Mouse (Mus musculus): ENCODE results near the gene Gm15217. TPM values are rescaled to one million over a fixed set of nuclear protein-coding genes. Genes with fewer than 3 reads are reported as not detected.

Gm15217 gene
- total RNA-seq, 1 experiment: not detected

DNA sequence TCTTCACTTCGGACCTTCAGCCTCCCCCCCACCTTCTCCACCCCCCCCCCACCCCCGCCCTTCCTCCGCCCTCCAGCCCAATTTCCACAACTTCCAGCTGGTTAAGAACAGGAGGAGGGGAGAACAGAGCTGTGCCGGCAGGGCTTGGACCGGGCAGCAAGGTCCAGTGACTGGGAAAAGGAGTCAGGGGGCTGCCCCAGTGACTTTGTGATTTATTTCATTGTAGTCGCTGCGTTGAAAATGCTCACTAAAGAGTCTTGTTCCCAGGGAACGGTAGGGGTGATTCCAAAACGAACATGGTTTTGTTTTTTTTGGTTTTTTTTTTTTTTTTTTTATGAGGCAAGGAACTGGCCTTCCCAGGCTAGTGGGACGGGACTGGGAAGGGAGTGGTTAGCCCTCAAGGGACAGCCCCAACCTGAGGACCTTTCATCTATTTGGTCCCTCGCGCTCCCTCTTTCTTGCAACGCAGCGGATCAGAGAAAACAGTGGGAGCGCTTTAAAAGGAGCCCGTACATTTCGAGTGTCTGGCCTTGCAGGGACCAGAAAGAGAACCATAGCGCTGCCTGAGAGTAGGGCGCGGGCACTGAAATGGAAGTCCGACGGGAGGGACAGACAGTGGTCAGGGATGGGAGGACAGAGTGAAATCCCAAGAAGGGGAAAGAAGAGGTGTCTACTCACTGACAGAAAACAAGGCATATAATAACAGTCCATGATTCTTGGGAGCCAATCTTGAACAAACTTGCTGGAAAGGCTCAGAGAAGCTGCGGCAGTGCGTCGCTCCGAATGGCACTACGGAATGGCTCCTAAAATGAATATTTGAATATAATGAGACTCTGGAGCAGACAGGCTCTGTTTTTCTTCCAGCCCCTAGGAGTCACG is 7.5 kb downstream of the Gm15217 start:
- peaks cover 0 to 4% of the 10 kb centered on the region in 2 experiments; a peak in 2 of 4 replicates for H3K4me1 ChIP-seq (ENCODE audit: control insufficient read depth in 2 of 2, insufficient read depth in 2 of 2, low read length in 2 of 2, poor library complexity in 1 of 2)
- peak overlapping the region; percentile 50 for H3K9ac ChIP-seq (ENCODE audit: insufficient read depth, low read depth, low read length, poor library complexity, severe bottlenecking)
- H3K36me3 ChIP-seq (ENCODE audit: control insufficient read depth, insufficient read depth, low read length, poor library complexity, severe bottlenecking): peaks cover 20% of the 10 kb centered on the region
- TF ChIP-seq ZNF384 (IDR thresholded peaks at IDR 0.05; ENCODE audit: low read depth, low read length) (peak; percentile 68), HCFC1 (IDR thresholded peaks at IDR 0.05; ENCODE audit: borderline replicate concordance, insufficient read depth, low read length) (no peak), ZC3H11A (IDR thresholded peaks at IDR 0.05; ENCODE audit: borderline replicate concordance, low read depth, low read length) (no peak), CHD2 (IDR thresholded peaks at IDR 0.05; ENCODE audit: low read depth, low read length) (no peak)
- H3K4me3 ChIP-seq (ENCODE audit: insufficient read depth in 1 of 2, low read depth in 1 of 2, low read length in 2 of 2, poor library complexity in 1 of 2, severe bottlenecking in 1 of 2): peak overlapping the region; percentile 67 to 77
- H3K9me3 ChIP-seq (ENCODE audit: control insufficient read depth, insufficient read depth, low read depth, low read length): no peaks in the 10 kb centered on the region
- no peak for DNase-seq (ENCODE audit: low read depth, low spot score)
- H3K27ac ChIP-seq (ENCODE audit: insufficient read depth, low read depth, low read length, poor library complexity, severe bottlenecking): no peak overlapping the region
- in situ Hi-C loops (cut with MboI; ENCODE audit: low sequenced_read_pairs in 2 of 2, unreplicated experiment in 2 of 2): no loop called here

DNA sequence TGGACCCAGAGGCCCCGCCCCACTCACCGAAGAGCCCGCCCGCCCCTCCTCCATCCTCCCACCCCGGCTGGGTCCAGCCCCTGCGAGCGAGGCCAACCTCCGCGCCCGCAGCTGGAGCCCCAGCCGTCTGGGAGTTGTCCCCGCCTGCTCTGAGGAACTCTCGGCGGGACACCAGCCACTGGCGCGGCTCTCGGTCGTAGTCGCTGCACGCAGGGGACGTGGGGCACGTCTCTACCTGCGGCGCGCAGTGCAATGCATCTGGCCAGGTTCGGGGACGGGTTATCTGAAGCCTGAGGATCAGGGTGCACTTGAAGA is 8.1 kb downstream of the Gm15217 start:
- Histone ChIP-seq H3K36me3 (ENCODE audit: control insufficient read depth, insufficient read depth, low read length, poor library complexity, severe bottlenecking) (peaks cover 20% of the 10 kb centered on the region), H3K9me3 (ENCODE audit: control insufficient read depth, insufficient read depth, low read depth, low read length) (no peaks in the 10 kb centered on the region), H3K27ac (ENCODE audit: insufficient read depth, low read depth, low read length, poor library complexity, severe bottlenecking) (peak overlapping the region; percentile 10; the same call in 1 of the 2 replicates), H3K4me3 (ENCODE audit: insufficient read depth in 1 of 2, low read depth in 1 of 2, low read length in 2 of 2, poor library complexity in 1 of 2, severe bottlenecking in 1 of 2) (peak overlapping the region; percentile 67 to 77), H3K9ac (ENCODE audit: insufficient read depth, low read depth, low read length, poor library complexity, severe bottlenecking) (peak overlapping the region; percentile 65), H3K4me1 (ENCODE audit: control insufficient read depth in 2 of 2, insufficient read depth in 2 of 2, low read length in 2 of 2, poor library complexity in 1 of 2) (0 out of 4 replicates have a peak, but pooled peaks cover 0 to 2% of the 10 kb centered on the region in 2 experiments)
- no peak for TF ChIP-seq HCFC1 (IDR thresholded peaks at IDR 0.05; ENCODE audit: borderline replicate concordance, insufficient read depth, low read length)
- TF ChIP-seq ZNF384 (IDR thresholded peaks at IDR 0.05; ENCODE audit: low read depth, low read length): no peak
- no peak for TF ChIP-seq MAFK (IDR thresholded peaks at IDR 0.05; ENCODE audit: insufficient read depth, low read depth, low read length)
- no peak for TF ChIP-seq CHD2 (IDR thresholded peaks at IDR 0.05; ENCODE audit: low read depth, low read length)
- no peak for TF ChIP-seq ZC3H11A (IDR thresholded peaks at IDR 0.05; ENCODE audit: borderline replicate concordance, low read depth, low read length)
- in situ Hi-C loops (cut with MboI; ENCODE audit: low sequenced_read_pairs in 2 of 2, unreplicated experiment in 2 of 2): no loop called here
- DNase-seq (ENCODE audit: low read depth, low spot score): peak; percentile 83

DNA sequence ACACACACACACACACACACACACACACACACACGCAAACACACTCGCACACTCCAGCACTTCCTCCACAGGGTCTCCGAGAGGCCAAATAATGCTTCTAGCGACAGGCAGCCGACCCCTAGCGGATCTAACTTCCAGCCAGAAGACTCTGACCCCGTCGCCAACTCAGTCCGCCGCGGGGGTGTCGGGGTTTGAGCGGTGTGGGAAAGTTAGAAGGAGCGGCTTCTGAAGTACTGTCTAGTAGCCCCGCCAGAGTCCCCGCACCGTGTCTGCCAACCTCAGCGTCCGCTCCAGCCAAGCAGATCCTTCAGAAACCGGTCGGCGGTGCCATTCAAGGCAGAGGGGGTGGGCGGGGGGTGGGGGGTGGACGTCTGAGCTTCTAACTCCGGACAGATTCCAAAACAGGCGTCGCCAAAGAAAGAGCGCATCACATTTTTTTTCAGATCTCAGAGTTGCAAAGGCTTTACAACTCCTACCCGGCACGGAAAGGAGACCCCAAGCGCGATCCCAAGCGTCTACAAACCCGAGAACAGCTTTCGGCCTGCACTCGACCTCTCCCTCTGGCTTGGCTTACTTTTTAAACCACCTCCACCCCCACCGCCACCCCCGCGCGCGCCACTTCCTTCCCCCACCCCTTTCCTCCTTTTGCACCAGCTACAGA is 8.7 kb downstream of the Gm15217 start:
- in situ Hi-C loops (cut with MboI; ENCODE audit: low sequenced_read_pairs in 2 of 2, unreplicated experiment in 2 of 2): no loop called here
- H3K9me3 ChIP-seq (ENCODE audit: control insufficient read depth, insufficient read depth, low read depth, low read length): no peaks in the 10 kb centered on the region
- peak overlapping the region; percentile 67 to 77 for H3K4me3 ChIP-seq (ENCODE audit: insufficient read depth in 1 of 2, low read depth in 1 of 2, low read length in 2 of 2, poor library complexity in 1 of 2, severe bottlenecking in 1 of 2)
- H3K4me1 ChIP-seq (ENCODE audit: control insufficient read depth in 2 of 2, insufficient read depth in 2 of 2, low read length in 2 of 2, poor library complexity in 1 of 2): 0 out of 4 replicates have a peak, but pooled peaks cover 0 to 2% of the 10 kb centered on the region in 2 experiments
- no peak for TF ChIP-seq CHD2 (IDR thresholded peaks at IDR 0.05; ENCODE audit: low read depth, low read length)
- TF ChIP-seq ZC3H11A (IDR thresholded peaks at IDR 0.05; ENCODE audit: borderline replicate concordance, low read depth, low read length): no peak
- no peak for TF ChIP-seq ZNF384 (IDR thresholded peaks at IDR 0.05; ENCODE audit: low read depth, low read length)
- no peak for TF ChIP-seq HCFC1 (IDR thresholded peaks at IDR 0.05; ENCODE audit: borderline replicate concordance, insufficient read depth, low read length)
- TF ChIP-seq MAFK (IDR thresholded peaks at IDR 0.05; ENCODE audit: insufficient read depth, low read depth, low read length): no peak
- DNase-seq (ENCODE audit: low read depth, low spot score): no peak
- H3K27ac ChIP-seq (ENCODE audit: insufficient read depth, low read depth, low read length, poor library complexity, severe bottlenecking): peak overlapping the region; percentile 10; the same call in 1 of the 2 replicates
- peaks cover 18% of the 10 kb centered on the region for H3K36me3 ChIP-seq (ENCODE audit: control insufficient read depth, insufficient read depth, low read length, poor library complexity, severe bottlenecking)
- peak overlapping the region; percentile 75 for H3K9ac ChIP-seq (ENCODE audit: insufficient read depth, low read depth, low read length, poor library complexity, severe bottlenecking)

DNA sequence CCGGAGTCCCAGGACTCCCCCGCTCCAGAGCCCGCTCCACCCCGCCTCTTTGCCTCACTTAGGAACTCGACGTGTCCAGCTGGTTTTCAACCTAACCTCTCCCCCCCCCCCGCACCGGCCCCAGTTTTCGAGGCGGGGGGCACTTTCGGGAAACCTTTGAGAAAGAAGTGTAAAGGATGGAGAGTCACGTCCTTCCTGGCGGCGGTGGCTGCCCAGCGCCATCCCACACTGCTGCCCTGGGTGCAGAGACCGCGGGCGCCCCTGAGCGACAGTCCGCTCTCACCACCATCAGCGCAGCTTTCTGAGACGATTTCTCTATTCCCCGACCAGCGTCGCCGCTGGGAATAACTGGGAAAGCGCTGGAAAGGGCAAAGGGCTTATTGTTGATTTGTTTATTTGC is 9.4 kb downstream of the Gm15217 start:
- 0 out of 4 replicates have a peak, but pooled peaks cover 0 to 2% of the 10 kb centered on the region in 2 experiments for H3K4me1 ChIP-seq (ENCODE audit: control insufficient read depth in 2 of 2, insufficient read depth in 2 of 2, low read length in 2 of 2, poor library complexity in 1 of 2)
- H3K36me3 ChIP-seq (ENCODE audit: control insufficient read depth, insufficient read depth, low read length, poor library complexity, severe bottlenecking): peaks cover 13% of the 10 kb centered on the region
- DNase-seq (ENCODE audit: low read depth, low spot score): no peak
- in situ Hi-C loops (cut with MboI; ENCODE audit: low sequenced_read_pairs in 2 of 2, unreplicated experiment in 2 of 2): no loop called here
- no peaks in the 10 kb centered on the region for H3K9me3 ChIP-seq (ENCODE audit: control insufficient read depth, insufficient read depth, low read depth, low read length)
- TF ChIP-seq HCFC1 (IDR thresholded peaks at IDR 0.05; ENCODE audit: borderline replicate concordance, insufficient read depth, low read length): no peak
- no peak for TF ChIP-seq ZNF384 (IDR thresholded peaks at IDR 0.05; ENCODE audit: low read depth, low read length)
- no peak for TF ChIP-seq CHD2 (IDR thresholded peaks at IDR 0.05; ENCODE audit: low read depth, low read length)
- TF ChIP-seq MAFK (IDR thresholded peaks at IDR 0.05; ENCODE audit: insufficient read depth, low read depth, low read length): no peak
- TF ChIP-seq ZC3H11A (IDR thresholded peaks at IDR 0.05; ENCODE audit: borderline replicate concordance, low read depth, low read length): no peak
- H3K9ac ChIP-seq (ENCODE audit: insufficient read depth, low read depth, low read length, poor library complexity, severe bottlenecking): peak overlapping the region; percentile 75
- H3K27ac ChIP-seq (ENCODE audit: insufficient read depth, low read depth, low read length, poor library complexity, severe bottlenecking): no peak overlapping the region
- H3K4me3 ChIP-seq (ENCODE audit: insufficient read depth in 1 of 2, low read depth in 1 of 2, low read length in 2 of 2, poor library complexity in 1 of 2, severe bottlenecking in 1 of 2): peak overlapping the region; percentile 67 to 77
